20 mouse cellular contexts compared by ENCODE assay signal in the genomic region with DNA sequence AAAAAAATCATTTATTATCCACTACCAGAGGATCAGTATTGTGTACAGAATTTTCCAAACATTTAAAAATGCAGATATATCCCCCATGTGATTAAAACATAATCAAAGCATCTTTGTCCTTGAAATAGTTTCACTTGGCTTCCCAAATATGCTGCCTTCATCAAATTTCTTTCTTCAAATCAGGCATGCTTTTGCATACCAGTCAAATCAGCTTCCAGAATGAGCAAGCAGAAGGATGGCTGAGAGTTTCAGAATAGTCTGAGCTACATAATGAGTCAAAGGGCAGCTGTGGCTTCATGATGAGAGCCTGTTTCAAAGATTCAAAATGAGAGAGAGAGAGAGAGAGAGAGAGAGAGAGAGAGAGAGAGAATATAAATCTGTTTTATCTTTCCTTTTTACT. TPM values are rescaled to one million over a fixed set of nuclear protein-coding genes. Genes with fewer than 3 reads are reported as not detected.
"Had no signal": no experiment of that assay in that cellular context is flagged by ENCODE, and none has a peak within 500 bp of the region (broad histone marks: within the 10 kb centered on the region; RNA-seq: fewer than 3 reads in every experiment).

No protein-coding gene starts in this region.

- H3K27me3 ChIP-seq: lung, embryonic 15.5 days; megakaryocyte, embryonic 14.5 days; midbrain, embryonic 13.5 days; midbrain, embryonic 15.5 days; neural tube, embryonic 12.5 days; stomach, embryonic 15.5 days had no signal

- H3K9me3 ChIP-seq: lung, embryonic 15.5 days; megakaryocyte, embryonic 14.5 days; midbrain, embryonic 13.5 days; midbrain, embryonic 15.5 days; neural tube, embryonic 12.5 days; stomach, embryonic 15.5 days had no signal

- H3K4me3 ChIP-seq: lung, embryonic 15.5 days; megakaryocyte, embryonic 14.5 days; midbrain, embryonic 13.5 days; midbrain, embryonic 15.5 days; neural tube, embryonic 12.5 days; stomach, embryonic 15.5 days had no signal

- H3K4me1 ChIP-seq: lung, embryonic 15.5 days; megakaryocyte, embryonic 14.5 days; midbrain, embryonic 13.5 days; midbrain, embryonic 15.5 days; neural tube, embryonic 12.5 days; stomach, embryonic 15.5 days had no signal

- H3K9ac ChIP-seq: lung, embryonic 15.5 days; midbrain, embryonic 13.5 days; midbrain, embryonic 15.5 days; neural tube, embryonic 12.5 days; stomach, embryonic 15.5 days had no signal

- H3K36me3 ChIP-seq: lung, embryonic 15.5 days; midbrain, embryonic 13.5 days; midbrain, embryonic 15.5 days; neural tube, embryonic 12.5 days; stomach, embryonic 15.5 days had no signal

- H3K4me2 ChIP-seq: lung, embryonic 15.5 days; midbrain, embryonic 11.5 days; midbrain, embryonic 13.5 days; midbrain, embryonic 15.5 days; neural tube, embryonic 12.5 days; stomach, embryonic 15.5 days had no signal

- H3K27ac ChIP-seq: lung, embryonic 15.5 days; macrophage; midbrain, embryonic 13.5 days; midbrain, embryonic 15.5 days; neural tube, embryonic 12.5 days; stomach, embryonic 15.5 days; stomach, postnatal 0 days had no signal

- DNase-seq: lung, adult 2 months; lung, postnatal 14 days; lung, postnatal 36 days; right cerebral cortex, postnatal 14 days; thymus, adult 2 months; thymus, postnatal 25 days; thymus, postnatal 4 days had no signal

RNA-seq across cellular contexts. Expression of a gene that starts 48.4 kb away (rescaled TPM):
- total RNA-seq: megakaryocyte progenitor cell, adult 5-6 weeks; monocyte, adult 5-6 weeks; neutrophil, adult 5-6 weeks had no signal
- polyA plus RNA-seq: macrophage; spleen, adult 2 months; thymus, adult 2 months had no signal
